Mouse (Mus musculus) left cerebral cortex, adult 8-10 months (tissue): ENCODE results near the gene Klk1b8. TPM values are rescaled to one million over a fixed set of nuclear protein-coding genes. Genes with fewer than 3 reads are reported as not detected.
"Not testable (repeated sequence)": the region's sequence is repeated elsewhere in the genome, so short reads cannot be mapped to it uniquely, and the experiment has no call there.

ENCODE experiments used
- DNase-seq, 2 experiments: peaks; one replicate each; pipeline ENCODE4 v3.0.0; 2022; ENCODE audit warnings: low spot score in 2 of 2
- total RNA-seq, 4 experiments: library from RNA; stranded (reverse); gene quantifications; 2 replicates each; pipeline ENCODE4 v1.2.4; 2022

Gene Klk1b8
- not detected for total RNA-seq

DNA sequence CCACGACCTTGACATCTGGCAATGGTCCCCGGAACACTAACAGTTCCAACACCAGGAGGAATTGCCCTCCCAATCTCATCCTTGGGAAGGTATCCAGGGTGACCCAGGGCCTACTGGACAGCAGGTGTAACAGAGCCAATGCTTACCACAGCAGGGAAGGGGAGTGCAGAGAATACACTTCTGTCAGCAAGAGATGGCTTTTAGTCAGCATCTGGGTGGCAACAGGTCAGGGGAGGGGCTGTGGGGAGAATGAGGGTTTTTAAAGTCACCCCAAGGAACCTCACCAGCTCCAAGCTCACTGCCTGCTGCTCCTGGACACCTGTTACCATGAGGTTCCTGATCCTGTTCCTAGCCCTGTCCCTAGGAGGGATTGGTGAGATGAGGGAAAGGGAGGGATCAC, at the start of gene Klk1b8:
Gene Klk1b8, plus strand, starts transcription at position 301 of the 400 bp plus-strand sequence.
- DNase-seq = no peak

DNA sequence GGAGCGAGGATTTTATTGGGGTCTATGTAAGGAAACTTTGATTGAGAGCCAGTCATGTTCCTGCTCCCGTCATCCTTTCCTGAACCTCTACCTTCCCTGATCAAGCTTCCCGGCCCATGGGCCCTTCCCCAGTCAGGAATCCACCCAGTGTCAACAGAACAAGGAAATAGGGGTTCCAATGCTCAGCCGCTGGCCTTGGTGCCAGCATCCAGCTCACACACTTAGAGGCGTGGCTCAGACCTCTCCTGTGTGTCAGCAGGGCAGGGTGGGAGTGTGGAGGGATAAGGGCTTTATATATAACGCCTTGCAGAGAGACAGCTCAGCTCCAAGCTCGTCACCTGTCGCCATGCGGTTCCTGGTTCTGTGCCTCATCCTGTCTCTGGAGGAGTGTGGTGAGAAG, 35.6 kb upstream of the Klk1b8 start:
- DNase-seq = no peak

DNA sequence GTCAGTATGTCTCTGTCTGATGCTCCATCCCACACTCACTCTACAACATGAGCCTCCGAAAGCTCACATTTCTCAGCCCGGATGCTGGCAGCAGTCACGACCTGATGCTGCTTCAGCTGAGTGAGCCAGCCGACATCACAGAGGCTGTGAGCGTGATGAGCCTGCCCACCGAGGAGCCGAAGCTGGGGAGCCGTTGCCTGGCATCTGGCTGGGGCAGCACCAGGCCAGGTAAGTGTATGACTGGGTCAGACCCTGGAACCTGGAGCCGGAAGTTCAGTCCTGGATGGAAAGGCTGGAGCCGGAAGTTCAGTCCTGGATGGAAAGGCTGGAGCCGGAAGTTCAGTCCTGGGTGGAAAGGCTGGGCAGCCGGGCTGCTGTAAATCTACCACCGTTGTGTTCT, 32.0 kb upstream of the Klk1b8 start:
- DNase-seq = no peak

DNA sequence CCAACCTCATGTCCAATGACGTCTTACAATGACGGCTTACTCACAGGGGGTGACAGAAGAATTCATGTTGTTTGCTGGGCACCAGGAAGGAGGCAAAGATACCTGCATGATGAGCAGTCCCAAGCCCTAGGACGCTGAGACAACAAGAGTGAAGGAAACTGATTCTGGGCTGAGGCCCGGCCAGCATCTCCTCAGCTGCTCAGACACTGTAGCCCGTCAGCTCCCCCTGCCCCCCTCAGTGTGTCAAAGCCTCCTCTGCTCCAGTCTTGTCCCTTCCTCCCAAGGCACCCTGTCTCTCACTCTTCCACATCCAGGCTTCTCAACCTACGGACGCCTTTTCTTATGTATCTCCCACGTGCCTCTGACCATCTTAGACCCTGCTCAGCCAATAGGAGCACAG, 31.6 kb upstream of the Klk1b8 start:
- DNase-seq = no peak

DNA sequence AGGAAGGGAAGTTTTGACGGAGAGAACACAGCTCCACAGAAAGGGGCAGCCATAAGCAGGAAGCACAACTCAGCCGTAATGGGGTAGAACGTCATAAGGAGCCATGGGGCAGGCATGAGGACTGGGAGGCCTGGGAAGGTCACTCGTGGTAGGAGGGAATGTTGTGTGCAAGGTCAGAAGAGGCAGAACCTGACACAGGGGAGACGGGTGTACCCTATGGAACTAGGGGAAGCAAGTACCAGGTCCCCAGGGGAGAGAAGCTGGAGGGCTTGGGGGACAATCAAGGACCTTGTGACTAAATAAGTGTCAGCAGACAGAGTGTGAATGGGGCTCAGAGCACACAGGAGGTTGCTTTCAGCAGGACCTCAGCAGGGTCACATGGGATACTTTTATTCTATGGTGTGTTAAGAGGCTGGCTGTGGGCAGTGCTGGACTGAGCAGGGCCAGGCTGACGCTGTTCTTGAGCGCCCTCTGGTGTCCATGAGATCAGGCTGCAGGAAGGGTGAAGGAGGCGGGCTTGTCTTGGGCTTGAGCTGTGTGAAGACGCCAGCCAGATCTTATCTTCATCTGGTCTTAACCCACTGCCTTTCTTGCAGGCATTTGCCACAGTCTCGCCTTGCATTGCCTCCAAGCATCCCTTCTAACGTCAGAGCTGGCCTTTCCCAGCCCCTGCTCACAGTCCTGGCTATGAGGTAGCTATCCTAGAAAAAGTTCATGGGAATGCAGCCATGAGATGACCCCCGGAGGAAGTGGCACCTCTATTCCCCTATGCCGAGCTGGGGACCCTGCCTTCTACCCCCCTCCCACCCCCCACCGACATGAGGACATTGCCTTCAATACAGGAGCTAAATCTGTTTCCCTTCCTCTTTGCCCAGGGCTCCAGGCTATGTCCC, 30.7 kb upstream of the Klk1b8 start:
- peak; percentile 23 to 34 for DNase-seq

DNA sequence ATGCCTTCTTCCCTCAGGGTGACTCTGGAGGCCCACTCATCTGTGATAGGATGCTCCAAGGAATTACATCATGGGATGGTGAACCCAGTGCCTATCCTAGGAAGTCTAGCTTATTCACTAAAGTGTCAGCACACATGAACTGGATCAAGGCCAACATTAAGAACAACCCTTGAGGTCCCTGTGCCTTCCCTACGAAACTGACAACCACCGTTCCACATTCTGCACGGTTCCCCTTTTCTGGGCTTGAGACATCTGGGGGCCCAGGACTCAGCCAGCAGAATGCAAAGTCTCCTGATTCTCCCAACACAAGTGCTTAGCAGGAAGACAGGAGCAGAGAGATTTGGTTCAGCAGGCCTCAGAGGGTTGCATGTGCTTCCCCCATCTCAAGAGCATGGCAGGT, 29.9 kb upstream of the Klk1b8 start:
- no peak for DNase-seq

DNA sequence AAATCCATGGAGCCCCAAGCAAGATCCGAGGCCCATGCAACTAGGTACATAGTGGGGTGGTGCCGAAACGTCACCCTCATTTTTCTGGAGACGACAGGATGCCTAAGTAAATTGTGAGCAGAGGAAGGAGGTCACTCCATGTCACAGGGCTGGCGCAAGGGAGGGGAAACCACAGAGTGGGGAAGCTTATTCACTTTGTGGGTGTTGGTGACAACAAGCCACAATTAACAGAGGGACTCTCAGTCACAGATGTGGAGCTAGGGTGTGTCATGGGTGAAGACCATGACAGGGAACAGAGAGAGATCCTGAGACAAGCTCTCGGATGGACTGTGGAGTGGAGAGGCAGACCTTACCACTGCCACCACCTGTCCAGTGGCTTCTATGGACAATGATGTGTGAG, 29.4 kb upstream of the Klk1b8 start:
- DNase-seq = no peak

DNA sequence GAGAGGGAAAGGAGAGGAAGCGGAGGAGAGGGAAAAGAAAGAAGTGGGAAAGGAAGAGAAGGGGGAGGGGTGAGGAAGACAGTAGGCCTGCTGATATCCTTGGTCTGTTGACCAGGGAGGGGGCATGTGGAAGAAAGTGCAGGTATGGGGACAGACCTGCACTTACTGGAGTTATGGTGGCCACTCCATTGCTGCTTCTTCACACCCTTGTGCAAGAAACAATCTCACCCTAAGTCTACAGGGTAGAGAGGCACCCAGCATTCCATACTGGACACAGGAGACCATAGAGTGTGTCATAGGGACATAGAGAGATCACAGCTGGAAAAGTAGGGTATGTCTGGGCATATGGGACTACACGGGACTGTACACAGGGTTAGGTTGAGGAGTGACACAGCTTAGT, 28.5 kb upstream of the Klk1b8 start:
- DNase-seq = no peak

DNA sequence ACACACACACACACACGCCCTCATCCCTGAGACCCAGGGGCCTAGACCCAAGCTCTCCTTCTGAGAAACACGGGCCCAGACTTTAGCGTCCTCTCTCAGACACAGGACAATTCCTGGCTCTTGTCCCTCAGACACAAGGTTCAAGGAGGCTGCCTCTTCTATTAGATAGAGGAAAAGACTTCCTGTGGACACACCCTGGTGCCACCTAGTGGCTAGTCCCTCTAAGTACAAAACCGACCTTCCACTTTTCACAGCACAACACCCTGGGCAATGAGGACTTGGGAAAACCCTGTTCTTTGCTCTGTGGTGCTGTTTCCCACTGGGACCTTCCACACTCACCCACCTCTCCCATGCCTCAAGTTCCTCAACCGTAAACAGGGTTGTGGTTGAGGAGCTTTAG, 24.5 kb upstream of the Klk1b8 start:
- no peak for DNase-seq

DNA sequence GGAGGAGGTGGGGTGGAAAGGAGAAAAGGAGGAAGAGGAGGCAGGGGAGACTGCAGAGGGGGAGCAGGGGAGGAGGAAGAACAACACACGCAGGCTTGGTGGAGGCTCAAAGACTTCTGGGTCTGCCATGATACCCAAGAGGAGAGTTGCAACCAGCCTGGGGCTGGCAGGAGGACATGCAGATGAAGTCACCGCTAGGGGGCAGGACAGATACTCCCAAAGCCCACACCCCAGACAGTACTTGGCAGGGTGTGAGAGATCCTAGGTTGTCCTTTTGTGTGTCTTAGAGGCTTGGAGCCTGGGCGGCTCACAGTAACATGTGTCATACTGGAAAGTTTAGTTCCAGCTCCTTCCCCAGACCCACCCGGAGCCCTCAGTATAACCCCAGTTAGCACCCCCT, 21.9 kb upstream of the Klk1b8 start:
- no peak for DNase-seq

DNA sequence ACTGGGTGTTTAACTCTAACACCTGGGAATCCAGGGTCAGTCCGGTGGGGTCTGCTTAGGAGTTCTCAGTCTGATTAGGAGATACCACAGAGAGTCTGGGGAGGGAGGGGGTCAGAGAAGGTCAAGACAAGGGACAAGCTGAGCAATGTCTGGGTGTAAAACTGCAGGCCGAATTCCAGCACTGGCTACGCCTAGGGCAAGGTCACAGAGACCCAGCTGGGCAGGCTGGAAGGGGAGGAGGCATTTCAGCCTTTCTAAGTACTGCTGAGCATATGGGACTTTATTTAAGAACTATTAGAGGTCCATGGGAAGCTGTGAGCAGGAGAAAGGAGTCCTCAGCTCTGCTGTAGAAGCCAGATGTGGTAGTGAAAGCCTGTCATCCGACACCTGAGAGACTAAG, 18.1 kb upstream of the Klk1b8 start:
- no peak for DNase-seq

DNA sequence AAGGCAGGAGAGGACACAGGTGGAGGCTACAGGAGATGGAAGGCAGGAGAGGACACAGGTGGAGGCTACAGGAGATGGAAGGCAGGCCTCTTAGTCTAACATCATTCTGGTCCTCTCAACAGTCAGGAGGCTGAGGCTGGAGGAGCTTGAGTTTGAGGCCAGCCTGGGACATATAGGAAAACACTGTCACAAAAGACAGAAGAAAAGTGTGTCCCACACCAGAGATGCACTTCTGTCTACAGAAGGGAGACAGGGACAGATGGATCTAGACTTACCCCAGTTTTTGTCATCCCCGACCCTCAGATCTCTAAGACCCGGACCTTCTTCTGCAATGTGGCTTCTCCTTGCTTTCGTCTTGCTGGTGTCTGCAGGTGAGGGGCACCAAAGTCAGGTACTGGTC, 17.0 kb upstream of the Klk1b8 start, which contains the start of gene Klk15:
Gene Klk15, plus strand, starts transcription at position 301 of the 400 bp plus-strand sequence.
- DNase-seq = no peak

DNA sequence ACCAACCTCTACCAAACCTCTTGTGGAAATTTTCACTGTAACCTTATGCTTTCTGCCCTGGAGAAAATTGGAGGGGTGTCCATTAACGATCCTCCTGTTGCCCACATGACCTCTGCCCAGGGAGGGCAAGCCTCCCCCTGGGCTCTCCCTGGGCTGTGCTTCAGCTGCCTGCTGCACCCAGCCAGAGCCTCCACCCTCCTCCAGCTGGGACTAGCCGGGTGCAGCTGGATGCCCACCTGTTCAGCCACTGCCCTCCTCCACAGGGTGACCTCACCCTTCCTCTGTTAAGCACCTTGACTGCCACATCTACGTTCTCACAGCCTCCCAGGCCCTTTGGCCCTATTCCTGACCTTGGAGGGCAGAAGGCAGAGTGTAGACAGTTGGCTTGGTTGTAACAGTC, 15.7 kb upstream of the Klk1b8 start:
- no peak for DNase-seq

DNA sequence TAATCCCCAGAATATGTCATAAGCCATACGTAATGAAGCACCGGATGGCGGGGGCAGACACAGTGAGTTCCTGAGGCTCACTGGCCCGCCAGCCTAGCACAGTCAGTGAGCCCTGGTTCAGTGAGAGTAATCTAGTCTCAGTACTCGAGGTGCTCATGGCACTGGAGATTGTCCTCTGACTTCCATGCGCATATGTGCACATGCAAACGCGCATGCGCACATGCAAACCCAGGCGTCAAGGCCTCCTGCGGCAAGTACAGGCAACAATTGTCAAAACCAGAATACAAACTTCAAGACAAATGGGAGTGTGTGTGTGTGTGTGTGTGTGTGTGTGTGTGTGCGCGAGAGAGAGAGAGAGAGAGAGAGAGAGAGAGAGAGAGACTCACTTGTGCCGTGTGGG, 13.9 kb upstream of the Klk1b8 start:
- no peak for DNase-seq

DNA sequence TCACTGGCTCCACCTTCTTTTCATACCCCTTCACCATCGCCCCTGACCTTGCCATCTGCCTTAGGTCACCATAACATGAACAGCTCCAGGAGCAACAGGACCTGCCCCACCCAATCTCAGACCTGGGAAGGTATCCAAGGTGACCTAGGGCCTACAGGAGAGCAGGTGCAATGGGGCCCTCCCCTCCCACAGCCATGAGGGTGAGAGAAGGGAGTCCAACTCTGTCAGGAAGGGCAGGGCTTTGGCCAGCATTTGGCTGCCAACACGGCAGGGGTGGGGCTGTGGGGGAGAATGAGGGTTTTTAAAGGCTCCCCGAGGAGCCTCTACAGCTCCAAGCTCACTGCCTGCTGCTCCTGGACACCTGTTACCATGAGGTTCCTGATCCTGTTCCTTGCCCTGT, 8.2 kb upstream of the Klk1b8 start:
- DNase-seq = not testable (repeated sequence)

DNA sequence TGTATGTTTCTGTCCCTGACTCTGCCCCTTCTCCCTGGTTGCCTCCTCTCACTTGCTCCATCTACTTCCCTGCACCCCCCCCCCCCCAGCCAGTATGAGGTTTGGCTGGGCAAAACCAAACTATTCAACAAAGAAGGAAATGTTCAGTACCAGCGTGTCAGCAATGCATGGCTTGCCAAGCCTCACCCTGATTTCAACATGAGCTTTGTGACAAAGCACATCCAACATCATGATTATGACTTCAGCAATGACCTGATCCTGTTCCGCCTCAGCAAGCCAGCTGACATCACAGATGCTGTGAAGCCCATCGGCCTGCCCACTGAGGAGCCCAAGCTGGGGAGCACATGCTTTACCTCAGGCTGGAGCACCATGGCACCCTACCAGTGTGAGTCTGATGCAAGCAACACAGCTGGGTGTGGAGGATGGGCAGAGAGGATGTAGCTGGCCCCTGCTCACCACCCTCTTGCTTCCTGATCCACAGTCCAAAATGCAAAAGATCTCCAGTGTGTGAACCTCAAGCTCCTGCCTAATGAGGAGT, 5.7 kb upstream of the Klk1b8 start:
- DNase-seq = no peak

DNA sequence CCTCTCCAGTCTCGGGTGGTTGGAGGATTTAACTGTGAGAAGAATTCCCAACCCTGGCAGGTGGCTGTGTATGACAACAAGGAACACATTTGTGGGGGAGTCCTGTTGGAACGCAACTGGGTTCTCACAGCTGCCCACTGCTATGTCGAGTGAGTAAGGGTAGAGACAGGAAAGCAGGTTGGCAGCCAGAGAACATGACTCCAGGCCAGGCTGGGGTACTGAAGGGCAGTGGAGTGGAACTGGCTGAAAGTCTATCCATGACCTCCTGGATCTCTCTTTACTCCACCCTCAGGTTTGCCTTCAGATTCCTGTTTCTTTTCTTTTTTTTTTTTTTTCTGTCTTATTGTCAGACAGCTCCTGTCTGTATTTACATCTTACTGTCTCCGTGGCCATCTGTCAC, 2.2 kb downstream of the Klk1b8 start:
- DNase-seq = peak in 1 of 2 experiments; percentile 18

DNA sequence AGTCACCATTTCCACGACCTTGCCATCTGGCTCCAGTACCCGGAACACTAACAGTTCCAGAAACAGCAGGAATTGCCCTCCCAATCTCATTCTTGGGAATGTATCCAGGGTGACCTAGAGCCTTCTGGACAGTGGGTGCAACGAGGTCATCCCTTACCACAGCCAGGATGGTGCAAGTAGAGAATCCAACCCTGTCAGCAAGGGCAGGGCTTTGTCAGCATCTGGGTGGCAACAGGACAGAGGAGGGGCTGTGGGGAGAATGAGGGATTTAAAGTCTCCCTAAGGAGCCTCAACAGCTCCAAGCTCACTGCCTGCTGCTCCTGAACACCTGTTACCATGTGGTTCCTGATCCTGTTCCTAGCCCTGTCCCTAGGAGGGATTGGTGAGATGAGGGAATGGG, 16.0 kb downstream of the Klk1b8 start, which contains the start of gene Klk1b1:
Gene Klk1b1, plus strand, starts transcription at position 301 of the 400 bp plus-strand sequence.
- no peak for DNase-seq

DNA sequence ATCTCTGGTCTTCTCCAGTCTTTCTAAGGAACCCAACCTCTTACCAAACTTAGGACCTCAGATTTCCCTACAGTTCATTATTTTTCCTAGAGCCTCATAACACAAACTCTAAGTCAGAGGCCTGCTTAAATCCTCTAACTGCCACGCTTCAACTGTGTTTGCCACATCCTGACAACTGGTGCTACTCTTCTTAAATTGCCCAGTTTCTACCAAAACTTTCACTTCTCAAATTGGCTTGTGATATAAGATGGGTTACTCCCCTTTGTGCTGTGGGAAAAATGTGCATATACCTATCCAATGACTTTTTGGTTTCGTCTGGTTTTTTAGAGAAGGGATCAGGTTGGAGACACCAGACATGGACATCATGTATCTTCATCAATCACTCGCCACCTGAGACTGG, 16.6 kb downstream of the Klk1b8 start:
- no peak for DNase-seq

DNA sequence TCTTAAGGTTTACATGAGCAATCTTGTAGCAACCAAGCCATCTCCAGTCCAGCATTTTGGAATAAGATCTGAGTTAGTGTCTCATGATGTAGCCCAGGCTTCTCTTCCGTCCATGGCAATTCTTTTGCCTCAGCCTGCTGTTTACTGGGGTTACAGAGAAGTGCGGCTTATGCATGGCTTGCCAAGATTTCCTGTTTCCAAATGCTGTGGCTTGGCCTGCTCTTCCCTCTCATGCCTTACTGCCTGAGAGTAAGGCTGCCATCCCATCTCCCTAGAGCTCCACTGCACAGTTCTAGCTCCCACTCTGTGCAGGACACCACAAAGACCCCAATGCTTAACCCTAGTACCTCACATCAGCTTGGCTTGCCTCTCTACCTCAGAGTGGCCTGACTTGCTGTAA, 17.1 kb downstream of the Klk1b8 start:
- DNase-seq = no peak

DNA sequence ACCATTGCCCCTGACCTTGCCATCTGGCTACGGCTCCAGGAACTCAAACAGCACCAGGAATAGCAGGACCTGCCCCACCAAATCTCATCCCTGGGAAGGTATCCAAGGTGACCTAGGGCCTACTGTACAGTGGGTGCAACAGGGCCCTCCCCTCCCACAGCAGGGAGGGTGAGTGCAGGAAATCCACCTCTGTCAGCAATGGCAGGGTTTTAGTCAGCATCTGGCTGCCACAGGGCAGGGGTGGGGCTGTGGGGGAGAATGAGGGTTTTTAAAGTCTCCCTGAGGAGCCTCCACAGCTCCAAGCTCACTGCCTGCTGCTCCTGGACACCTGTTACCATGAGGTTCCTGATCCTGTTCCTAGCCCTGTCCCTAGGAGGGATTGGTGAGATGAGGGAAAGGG, 25.3 kb downstream of the Klk1b8 start, which contains the start of gene Klk1b9:
Gene Klk1b9, plus strand, starts transcription at position 301 of the 400 bp plus-strand sequence.
- DNase-seq = not testable (repeated sequence)

DNA sequence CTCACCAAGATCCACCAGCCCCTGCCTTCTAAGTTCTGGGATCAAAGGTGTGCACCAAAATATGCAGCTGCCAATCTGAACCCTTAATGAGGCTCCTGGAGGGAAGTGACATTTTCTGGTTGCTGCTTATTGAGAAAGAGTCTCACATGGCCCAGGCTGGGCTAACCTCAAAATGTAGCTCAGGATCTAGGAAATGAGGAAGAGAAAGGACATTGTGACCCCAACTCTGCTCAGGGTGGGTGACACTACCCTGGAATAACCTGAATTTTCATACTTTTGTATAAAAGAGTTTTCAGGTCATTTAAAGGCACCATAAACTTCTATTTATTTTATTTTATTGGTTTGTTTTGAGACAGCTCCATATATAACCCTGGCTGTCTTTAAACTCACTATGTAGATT, 35.2 kb downstream of the Klk1b8 start:
- DNase-seq = no peak

DNA sequence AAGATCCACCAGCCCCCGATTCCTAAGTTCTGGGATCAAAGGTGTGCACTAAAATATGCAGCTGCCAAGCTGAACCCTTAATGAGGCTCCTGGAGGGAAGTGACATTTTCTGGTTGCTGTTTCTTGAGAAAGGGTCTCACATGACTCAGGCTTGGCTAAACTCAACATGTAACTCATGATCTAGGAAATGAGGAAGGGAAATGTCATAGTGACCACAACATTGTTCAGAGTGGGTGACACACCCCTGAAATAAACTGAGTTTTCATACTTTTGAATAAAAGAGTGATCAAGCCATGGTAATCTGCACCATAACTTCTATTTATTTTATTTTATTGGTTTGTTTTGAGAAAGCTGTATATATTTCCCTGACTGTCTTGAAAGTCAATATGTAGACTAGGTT, 44.4 kb downstream of the Klk1b8 start:
- not testable (repeated sequence) for DNase-seq
